Mouse (Mus musculus): ENCODE measurements around the gene Gm20388. TPM values are rescaled to one million over a fixed set of nuclear protein-coding genes. Genes with fewer than 3 reads are reported as not detected.

The Gm20388 gene
- polyA plus RNA-seq, 1 experiment, result 10.6 TPM

- no peak overlapping the region for H3K4me3 ChIP-seq (replicated peaks; ENCODE audit: control insufficient read depth, low read depth, low read length)
- no peak overlapping the region for H3K27ac ChIP-seq (ENCODE audit: control insufficient read depth, insufficient read depth, low read depth, low read length, poor library complexity)
- TF ChIP-seq CTCF (IDR thresholded peaks at IDR 0.05; ENCODE audit: control insufficient read depth, insufficient read depth, low read length) (no peak), POLR2A (IDR thresholded peaks at IDR 0.05; ENCODE audit: borderline replicate concordance, control insufficient read depth, low read depth, low read length) (no peak)
- H3K4me1 ChIP-seq (ENCODE audit: control insufficient read depth, insufficient read depth, low read length), result peaks cover 2% of the 10 kb centered on the region
These were observed 316.9 kb downstream of the Gm20388 start for GRCm38 (mm10) chr8:120227578-120227876.

- Histone ChIP-seq H3K4me1 (ENCODE audit: control insufficient read depth, insufficient read depth, low read length) (peaks cover 2% of the 10 kb centered on the region), H3K4me3 (replicated peaks; ENCODE audit: control insufficient read depth, low read depth, low read length) (no peak within 1 kb of the TSS), H3K27ac (ENCODE audit: control insufficient read depth, insufficient read depth, low read depth, low read length, poor library complexity) (no peak within 1 kb of the TSS)
- 15% methylated on average over 47 of the region's 52 CpGs for WGBS
- no peak for TF ChIP-seq POLR2A (IDR thresholded peaks at IDR 0.05; ENCODE audit: borderline replicate concordance, control insufficient read depth, low read depth, low read length)
- no peak for TF ChIP-seq CTCF (IDR thresholded peaks at IDR 0.05; ENCODE audit: control insufficient read depth, insufficient read depth, low read length)
These were observed 317.4 kb downstream of the Gm20388 start, which contains the start of gene Gse1 for GRCm38 (mm10) chr8:120227891-120228591. Gse1 (plus strand) TSS chr8:120228456.

- Histone ChIP-seq H3K27ac (ENCODE audit: control insufficient read depth, insufficient read depth, low read depth, low read length, poor library complexity) (no peak overlapping the region), H3K4me3 (replicated peaks; ENCODE audit: control insufficient read depth, low read depth, low read length) (no peak overlapping the region), H3K4me1 (ENCODE audit: control insufficient read depth, insufficient read depth, low read length) (peaks cover 2% of the 10 kb centered on the region)
- WGBS, result 1% methylated on average over 123 of the region's 125 CpGs
- TF ChIP-seq CTCF (IDR thresholded peaks at IDR 0.05; ENCODE audit: control insufficient read depth, insufficient read depth, low read length) (no peak), POLR2A (IDR thresholded peaks at IDR 0.05; ENCODE audit: borderline replicate concordance, control insufficient read depth, low read depth, low read length) (no peak)
These were observed 318.3 kb downstream of the Gm20388 start for GRCm38 (mm10) chr8:120228781-120229573.

GRCm38 (mm10) chr8:120229574-120229916 lies 318.9 kb downstream of the Gm20388 start:
- no peak overlapping the region for H3K4me3 ChIP-seq (replicated peaks; ENCODE audit: control insufficient read depth, low read depth, low read length)
- no peak for TF ChIP-seq POLR2A (IDR thresholded peaks at IDR 0.05; ENCODE audit: borderline replicate concordance, control insufficient read depth, low read depth, low read length)
- WGBS, result under 1% methylated on average over 22 of the region's 22 CpGs

GRCm38 (mm10) chr8:120230081-120230480 lies 319.4 kb downstream of the Gm20388 start:
- Histone ChIP-seq H3K4me1 (ENCODE audit: control insufficient read depth, insufficient read depth, low read length) (peaks cover 2% of the 10 kb centered on the region; the same call in 1 of the 2 replicates), H3K27ac (ENCODE audit: control insufficient read depth, insufficient read depth, low read depth, low read length, poor library complexity) (no peak overlapping the region), H3K4me3 (replicated peaks; ENCODE audit: control insufficient read depth, low read depth, low read length) (no peak overlapping the region)
- 11% methylated on average over 22 of the region's 22 CpGs for WGBS
- no peak for TF ChIP-seq CTCF (IDR thresholded peaks at IDR 0.05; ENCODE audit: control insufficient read depth, insufficient read depth, low read length)
- TF ChIP-seq POLR2A (IDR thresholded peaks at IDR 0.05; ENCODE audit: borderline replicate concordance, control insufficient read depth, low read depth, low read length), result no peak

More at GRCm38 (mm10) chr8:120229574-120229916, 318.9 kb downstream of the Gm20388 start:
- Histone ChIP-seq H3K27ac (ENCODE audit: control insufficient read depth, insufficient read depth, low read depth, low read length, poor library complexity) (no peak overlapping the region), H3K4me1 (ENCODE audit: control insufficient read depth, insufficient read depth, low read length) (peaks cover 2% of the 10 kb centered on the region)

GRCm38 (mm10) chr8:120230715-120231614 lies 320.3 kb downstream of the Gm20388 start:
- WGBS, result 22% methylated on average over 18 of the region's 18 CpGs
- H3K4me3 ChIP-seq (replicated peaks; ENCODE audit: control insufficient read depth, low read depth, low read length), result no peak overlapping the region
- TF ChIP-seq CTCF (IDR thresholded peaks at IDR 0.05; ENCODE audit: control insufficient read depth, insufficient read depth, low read length) (no peak), POLR2A (IDR thresholded peaks at IDR 0.05; ENCODE audit: borderline replicate concordance, control insufficient read depth, low read depth, low read length) (no peak)

GRCm38 (mm10) chr8:120231870-120232269 lies 321.2 kb downstream of the Gm20388 start:
- no peaks in the 10 kb centered on the region for H3K4me1 ChIP-seq (ENCODE audit: control insufficient read depth, insufficient read depth, low read length)
- WGBS, result 86% methylated on average over 3 of the region's 3 CpGs
- TF ChIP-seq CTCF (IDR thresholded peaks at IDR 0.05; ENCODE audit: control insufficient read depth, insufficient read depth, low read length) (no peak), POLR2A (IDR thresholded peaks at IDR 0.05; ENCODE audit: borderline replicate concordance, control insufficient read depth, low read depth, low read length) (no peak)

More at GRCm38 (mm10) chr8:120230715-120231614, 320.3 kb downstream of the Gm20388 start:
- no peaks in the 10 kb centered on the region for H3K4me1 ChIP-seq (ENCODE audit: control insufficient read depth, insufficient read depth, low read length)
- no peak overlapping the region for H3K27ac ChIP-seq (ENCODE audit: control insufficient read depth, insufficient read depth, low read depth, low read length, poor library complexity)

GRCm38 (mm10) chr8:120232398-120232797 lies 321.8 kb downstream of the Gm20388 start:
- Histone ChIP-seq H3K4me3 (replicated peaks; ENCODE audit: control insufficient read depth, low read depth, low read length) (no peak overlapping the region), H3K4me1 (ENCODE audit: control insufficient read depth, insufficient read depth, low read length) (no peaks in the 10 kb centered on the region), H3K27ac (ENCODE audit: control insufficient read depth, insufficient read depth, low read depth, low read length, poor library complexity) (no peak overlapping the region)
- TF ChIP-seq CTCF (IDR thresholded peaks at IDR 0.05; ENCODE audit: control insufficient read depth, insufficient read depth, low read length) (no peak), POLR2A (IDR thresholded peaks at IDR 0.05; ENCODE audit: borderline replicate concordance, control insufficient read depth, low read depth, low read length) (no peak)
- WGBS, result 44% methylated on average over 4 of the region's 4 CpGs

More at GRCm38 (mm10) chr8:120231870-120232269, 321.2 kb downstream of the Gm20388 start:
- H3K4me3 ChIP-seq (replicated peaks; ENCODE audit: control insufficient read depth, low read depth, low read length), result no peak overlapping the region
- H3K27ac ChIP-seq (ENCODE audit: control insufficient read depth, insufficient read depth, low read depth, low read length, poor library complexity), result no peak overlapping the region

Data from bone marrow, adult 2 months (tissue).